Mouse (Mus musculus) embryonic facial prominence, embryonic 15.5 days (tissue): ENCODE measurements at regions not wholly inside any gene's neighbourhood (a gene's known extent, or its start where the extent isn't known, plus 50 kb on each side); places are given as distances from the start of the nearest gene placed in this dataset.

Experiments used
- ATAC-seq: fragments of 200-750 bp; cut with Nextera tagmentation; 2 replicates; pipeline ENCODE4 v1.8.0; 2017; ENCODE audit warnings: low read depth, moderate TSS enrichment; ENCODE audit not compliant: insufficient number of reproducible peaks, low FRiP score, low TSS enrichment
- H3K27ac ChIP-seq: fragments of 300-500 bp; sonication (generic); replicated peaks from 2 replicates; pipeline ENCODE4 v1.5.1; 2015; ENCODE audit warnings: mild to moderate bottlenecking, inconsistent platforms
- H3K27me3 ChIP-seq: fragments of 300-500 bp; sonication (generic); 2 replicates; pipeline ENCODE4 v1.6.1; 2015; ENCODE audit warnings: inconsistent platforms
- H3K36me3 ChIP-seq: fragments of 300-500 bp; sonication (generic); 2 replicates; pipeline ENCODE4 v1.6.1; 2015; ENCODE audit warnings: mild to moderate bottlenecking, inconsistent platforms
- H3K4me1 ChIP-seq: fragments of 300-500 bp; sonication (generic); 2 replicates; pipeline ENCODE4 v1.6.1; 2015; ENCODE audit warnings: inconsistent platforms
- H3K4me2 ChIP-seq: fragments of 300-500 bp; sonication (generic); replicated peaks from 2 replicates; pipeline ENCODE4 v1.6.1; 2015; ENCODE audit warnings: mild to moderate bottlenecking, inconsistent platforms
- H3K4me3 ChIP-seq: fragments of 300-500 bp; sonication (generic); replicated peaks from 2 replicates; pipeline ENCODE4 v1.5.1; 2015; ENCODE audit warnings: mild to moderate bottlenecking, inconsistent platforms
- H3K9ac ChIP-seq: fragments of 300-500 bp; sonication (generic); 2 replicates; pipeline ENCODE4 v1.6.1; 2015; ENCODE audit warnings: inconsistent platforms
- H3K9me3 ChIP-seq: fragments of 300-500 bp; sonication (generic); replicated peaks from 2 replicates; pipeline ENCODE4 v1.6.1; 2016; ENCODE audit warnings: inconsistent platforms
- WGBS: fragments of 180-500 bp; shearing (Covaris S2); methylation state at CpG from one replicate; pipeline ENCODE4 v1.1.7; 2015; 5-methylcytosine and 5-hydroxymethylcytosine counted together

GRCm38 (mm10) chr7:114912109-114912508, 168.6 kb downstream of the Insc start:
- Histone ChIP-seq H3K27me3 (no peaks in the 10 kb centered on the region), H3K36me3 (no peaks in the 10 kb centered on the region), H3K4me2 (no peak overlapping the region), H3K9me3 (no peaks in the 10 kb centered on the region), H3K4me1 (no peaks in the 10 kb centered on the region), H3K27ac (no peak overlapping the region), H3K4me3 (no peak overlapping the region), H3K9ac (no peak overlapping the region)
- no peak for ATAC-seq
- 83% methylated on average over 3 of the region's 3 CpGs for WGBS

GRCm38 (mm10) chr7:114922155-114922554, 178.7 kb downstream of the Insc start:
- Histone ChIP-seq H3K4me3 (no peak overlapping the region), H3K27ac (no peak overlapping the region), H3K9me3 (no peaks in the 10 kb centered on the region), H3K4me2 (no peak overlapping the region), H3K27me3 (peaks cover 6% of the 10 kb centered on the region; the same call in 1 of the 2 replicates), H3K4me1 (no peaks in the 10 kb centered on the region), H3K9ac (no peak overlapping the region), H3K36me3 (no peaks in the 10 kb centered on the region)
- WGBS: 9% methylated on average over 3 of the region's 3 CpGs
- 0 out of 2 replicates have a peak, but pooled peaks have one; percentile 34 for ATAC-seq

GRCm38 (mm10) chr7:114933861-114934260, 190.4 kb downstream of the Insc start:
- no peak overlapping the region for H3K9ac ChIP-seq
- H3K4me1 ChIP-seq: no peaks in the 10 kb centered on the region
- no peak overlapping the region for H3K27ac ChIP-seq
- H3K9me3 ChIP-seq: no peaks in the 10 kb centered on the region
- no peak overlapping the region for H3K4me2 ChIP-seq
- no peaks in the 10 kb centered on the region for H3K36me3 ChIP-seq
- H3K27me3 ChIP-seq: no peaks in the 10 kb centered on the region
- no peak overlapping the region for H3K4me3 ChIP-seq
- no peak for ATAC-seq
- WGBS: 62% methylated on average over 8 of the region's 8 CpGs

GRCm38 (mm10) chr7:114950759-114951158, 207.3 kb downstream of the Insc start:
- Histone ChIP-seq H3K4me1 (no peaks in the 10 kb centered on the region), H3K4me3 (no peak overlapping the region), H3K27ac (no peak overlapping the region), H3K36me3 (no peaks in the 10 kb centered on the region), H3K27me3 (no peaks in the 10 kb centered on the region), H3K9me3 (no peaks in the 10 kb centered on the region), H3K4me2 (no peak overlapping the region), H3K9ac (no peak overlapping the region)
- ATAC-seq: no peak

DNA sequence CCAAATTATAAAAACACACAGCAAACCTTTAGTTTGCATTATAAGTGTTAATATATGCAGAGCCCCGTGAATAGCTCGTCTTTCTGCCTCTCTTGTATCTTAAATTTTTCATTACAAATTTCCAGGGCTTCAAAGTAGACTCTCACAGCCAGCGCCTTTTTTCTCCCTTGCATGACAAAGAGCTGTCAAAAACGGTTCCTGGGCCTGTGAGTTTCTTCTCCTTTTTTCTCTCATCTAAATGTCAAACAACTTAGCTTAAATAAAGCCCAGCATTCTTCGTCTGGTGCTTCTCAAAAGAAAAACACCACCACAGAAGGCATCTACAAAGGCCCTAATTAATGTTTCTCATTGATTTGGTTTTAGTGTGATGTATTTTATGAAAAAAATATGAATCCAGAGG, 219.7 kb downstream of the Insc start:
- WGBS: 61% methylated on average over 5 of the region's 5 CpGs

GRCm38 (mm10) chr7:114965923-114966322, 222.4 kb downstream of the Insc start:
- no peak for ATAC-seq
- H3K4me1 ChIP-seq: no peaks in the 10 kb centered on the region
- WGBS: 38% methylated on average over 2 of the region's 2 CpGs

More for the DNA sequence above, 219.7 kb downstream of the Insc start:
- H3K9ac ChIP-seq: no peak overlapping the region
- no peak overlapping the region for H3K4me2 ChIP-seq
- H3K27me3 ChIP-seq: no peaks in the 10 kb centered on the region
- no peak overlapping the region for H3K4me3 ChIP-seq
- no peak for ATAC-seq
- H3K9me3 ChIP-seq: no peaks in the 10 kb centered on the region
- no peak overlapping the region for H3K27ac ChIP-seq
- no peaks in the 10 kb centered on the region for H3K36me3 ChIP-seq
- H3K4me1 ChIP-seq: no peaks in the 10 kb centered on the region

GRCm38 (mm10) chr7:114986481-114986880, 243.0 kb downstream of the Insc start:
- H3K9ac ChIP-seq: no peak overlapping the region
- no peak for ATAC-seq
- H3K4me3 ChIP-seq: no peak overlapping the region
- H3K27ac ChIP-seq: no peak overlapping the region
- H3K36me3 ChIP-seq: no peaks in the 10 kb centered on the region
- H3K4me2 ChIP-seq: no peak overlapping the region
- no peaks in the 10 kb centered on the region for H3K4me1 ChIP-seq
- no peaks in the 10 kb centered on the region for H3K27me3 ChIP-seq
- WGBS: 45% methylated on average over 2 of the region's 2 CpGs
- no peaks in the 10 kb centered on the region for H3K9me3 ChIP-seq

More at GRCm38 (mm10) chr7:114965923-114966322, 222.4 kb downstream of the Insc start:
- Histone ChIP-seq H3K27ac (no peak overlapping the region), H3K27me3 (no peaks in the 10 kb centered on the region), H3K9ac (no peak overlapping the region), H3K4me2 (no peak overlapping the region), H3K9me3 (no peaks in the 10 kb centered on the region), H3K4me3 (no peak overlapping the region), H3K36me3 (no peaks in the 10 kb centered on the region)

DNA sequence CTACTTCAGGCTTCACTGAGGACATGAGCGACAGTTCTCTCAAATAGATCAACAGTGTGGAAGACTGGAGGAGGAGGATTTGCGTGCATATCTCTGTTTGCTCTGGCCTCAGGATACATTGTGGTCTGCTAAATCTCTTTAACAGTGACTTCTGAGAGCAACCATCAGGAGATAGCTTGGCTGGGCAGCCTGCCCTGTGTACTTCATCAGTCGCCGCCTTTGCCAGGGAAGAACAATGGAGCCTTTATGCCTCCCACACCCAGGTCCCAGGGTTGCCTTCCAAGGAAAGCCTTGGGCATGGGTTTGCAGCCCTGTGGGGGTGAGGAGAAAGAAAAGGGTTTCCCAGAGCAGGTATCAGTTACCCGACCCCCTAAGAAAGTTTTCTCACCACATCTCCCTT, 247.8 kb downstream of the Insc start:
- Histone ChIP-seq H3K27me3 (no peaks in the 10 kb centered on the region), H3K4me3 (no peak overlapping the region), H3K4me2 (no peak overlapping the region), H3K27ac (no peak overlapping the region), H3K9ac (no peak overlapping the region), H3K36me3 (no peaks in the 10 kb centered on the region), H3K4me1 (no peaks in the 10 kb centered on the region), H3K9me3 (no peaks in the 10 kb centered on the region)
- ATAC-seq: no peak
- 43% methylated on average over 5 of the region's 5 CpGs for WGBS

GRCm38 (mm10) chr7:114992440-114992839, 248.9 kb downstream of the Insc start:
- no peak overlapping the region for H3K4me2 ChIP-seq
- 92% methylated on average over 3 of the region's 3 CpGs for WGBS
- no peaks in the 10 kb centered on the region for H3K4me1 ChIP-seq
- H3K4me3 ChIP-seq: no peak overlapping the region
- no peaks in the 10 kb centered on the region for H3K9me3 ChIP-seq
- H3K9ac ChIP-seq: no peak overlapping the region
- no peaks in the 10 kb centered on the region for H3K36me3 ChIP-seq
- no peak overlapping the region for H3K27ac ChIP-seq
- no peak for ATAC-seq
- no peaks in the 10 kb centered on the region for H3K27me3 ChIP-seq

DNA sequence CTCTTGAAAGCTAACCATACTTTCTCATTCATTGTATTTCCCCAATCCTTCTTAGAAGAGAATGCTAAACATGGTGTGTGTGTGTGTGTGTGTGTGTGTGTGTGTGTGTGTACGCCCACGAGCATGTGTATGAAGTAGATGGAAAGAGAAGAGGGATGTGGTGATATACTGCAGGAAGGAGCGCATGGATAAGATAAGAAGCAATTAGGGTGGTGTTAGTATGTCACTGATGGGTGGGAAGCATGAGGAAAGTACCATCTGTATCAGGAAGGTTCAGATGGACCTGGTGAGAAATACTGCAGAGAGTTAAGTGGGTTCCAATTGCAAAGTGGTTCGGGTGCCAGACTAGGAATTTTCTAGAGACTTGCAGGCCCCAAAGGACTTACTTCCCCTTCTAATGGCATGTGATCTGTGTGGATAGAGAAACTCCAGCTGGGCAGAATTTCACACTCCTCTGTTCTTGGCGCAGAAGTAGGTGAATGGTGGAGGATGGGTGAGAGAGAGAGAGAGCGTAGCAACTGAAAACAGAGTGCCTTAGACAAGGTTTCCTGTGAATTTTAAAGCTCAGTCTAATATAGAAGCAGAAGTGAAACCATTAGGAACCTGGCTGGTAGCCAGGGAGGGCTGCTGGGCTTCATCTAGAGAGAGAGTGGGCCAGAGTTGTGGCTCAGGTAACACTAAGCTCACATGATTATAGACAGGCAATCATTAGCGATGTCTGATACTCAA, 257.5 kb downstream of the Insc start:
- ATAC-seq: no peak
- Histone ChIP-seq H3K4me1 (0 out of 2 replicates have a peak, but pooled peaks cover 3% of the 10 kb centered on the region), H3K36me3 (no peaks in the 10 kb centered on the region), H3K4me2 (no peak overlapping the region), H3K27me3 (no peaks in the 10 kb centered on the region), H3K9ac (no peak overlapping the region), H3K4me3 (no peak overlapping the region), H3K27ac (no peak overlapping the region), H3K9me3 (no peaks in the 10 kb centered on the region)
- WGBS: 64% methylated on average over 7 of the region's 7 CpGs

DNA sequence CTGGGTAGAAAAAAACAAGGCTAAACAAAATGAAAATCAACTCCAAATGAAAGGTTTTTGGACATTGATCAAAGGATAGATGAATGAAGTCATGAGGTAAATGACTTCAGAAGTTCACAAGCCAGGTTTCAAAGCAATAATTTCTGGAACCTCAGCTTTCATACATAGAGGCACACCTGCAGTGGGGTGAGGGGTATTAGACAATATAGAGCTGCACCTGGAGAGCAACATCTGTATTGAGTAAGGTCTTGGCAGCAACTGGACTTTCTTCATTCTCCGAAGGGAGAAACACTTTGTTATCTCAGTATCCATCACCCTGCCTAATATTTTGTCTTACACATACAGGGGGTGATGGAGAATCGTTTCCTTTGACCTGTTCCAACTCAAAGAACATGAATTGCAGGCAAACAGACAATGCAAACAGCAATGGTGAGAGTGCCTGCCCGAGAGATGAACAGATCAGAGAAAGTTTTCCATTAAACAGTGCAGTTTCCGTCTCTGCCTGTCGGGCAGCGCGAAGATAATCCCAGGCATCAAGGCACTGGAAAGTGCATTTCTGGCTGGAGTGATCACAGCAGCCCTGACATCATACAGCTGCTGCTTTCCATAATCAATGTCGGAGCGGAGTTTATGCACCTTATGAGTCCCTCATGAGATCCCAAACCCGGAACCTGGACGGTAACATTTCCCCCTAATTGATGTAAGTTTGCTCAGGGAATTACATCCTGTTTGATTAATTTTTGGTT, 270.9 kb downstream of the Insc start:
- Histone ChIP-seq H3K27me3 (no peaks in the 10 kb centered on the region), H3K36me3 (no peaks in the 10 kb centered on the region), H3K9me3 (no peaks in the 10 kb centered on the region), H3K4me1 (no peaks in the 10 kb centered on the region; the same call in 1 of the 2 replicates), H3K27ac (no peak overlapping the region), H3K9ac (no peak overlapping the region), H3K4me2 (no peak overlapping the region), H3K4me3 (no peak overlapping the region)
- WGBS: 58% methylated on average over 11 of the region's 11 CpGs
- no peak for ATAC-seq
